Mouse (Mus musculus) heart, postnatal 0 days (tissue): ENCODE measurements at regions not wholly inside any gene's neighbourhood (a gene's known extent, or its start where the extent isn't known, plus 50 kb on each side); places are given as distances from the start of the nearest gene placed in this dataset.

ENCODE experiments used
- CTCF ChIP-seq: IDR thresholded peaks from 2 replicates; pipeline ENCODE4 v1.5.1; 2016; ENCODE audit warnings: antibody characterized with exemption, control low read depth, low read depth
- EP300 ChIP-seq: IDR thresholded peaks from 2 replicates; pipeline ENCODE4 v1.6.1; 2016; ENCODE audit warnings: antibody characterized with exemption, low read depth

GRCm38 (mm10) chr4:81996445-81996844, 553.8 kb upstream of the Mpdz start:
- TF ChIP-seq EP300 (no peak), CTCF (no peak)
